Mouse (Mus musculus) stomach, embryonic 14.5 days (tissue): ENCODE measurements at regions not wholly inside any gene's neighbourhood (a gene's known extent, or its start where the extent isn't known, plus 50 kb on each side); places are given as distances from the start of the nearest gene placed in this dataset.

ENCODE experiments used
- ATAC-seq: fragments of 200-750 bp; cut with Nextera tagmentation; 2 replicates; pipeline ENCODE4 v1.8.0; 2017; ENCODE audit warnings: low read depth, moderate TSS enrichment; ENCODE audit not compliant: insufficient number of reproducible peaks, insufficient read depth, low FRiP score
- H3K27ac ChIP-seq: fragments of 300-500 bp; sonication (generic); 2 replicates; pipeline ENCODE4 v1.5.1; 2014; ENCODE audit warnings: mild to moderate bottlenecking, low read length, moderate library complexity, mixed read lengths
- H3K27me3 ChIP-seq: fragments of 300-500 bp; sonication (generic); 2 replicates; pipeline ENCODE4 v1.6.1; 2014; ENCODE audit warnings: low read length, control low read depth, mixed read lengths; ENCODE audit not compliant: control insufficient read depth, insufficient read depth
- H3K36me3 ChIP-seq: fragments of 300-500 bp; sonication (generic); 2 replicates; pipeline ENCODE4 v1.6.1; 2014; ENCODE audit warnings: mild to moderate bottlenecking, control low read depth, low read length, moderate library complexity, mixed read lengths; ENCODE audit not compliant: control insufficient read depth, insufficient read depth
- H3K4me1 ChIP-seq: fragments of 300-500 bp; sonication (generic); 2 replicates; pipeline ENCODE4 v1.6.1; 2014; ENCODE audit warnings: low read length, control low read depth, mixed read lengths; ENCODE audit not compliant: control insufficient read depth, insufficient read depth
- H3K4me2 ChIP-seq: fragments of 300-500 bp; sonication (generic); replicated peaks from 2 replicates; pipeline ENCODE4 v1.6.1; 2014; ENCODE audit warnings: low read depth, low read length, control low read depth
- H3K4me3 ChIP-seq: fragments of 300-500 bp; sonication (generic); 2 replicates; pipeline ENCODE4 v1.5.1; 2014; ENCODE audit warnings: low read depth, low read length, control low read depth
- H3K9ac ChIP-seq: fragments of 300-500 bp; sonication (generic); replicated peaks from 2 replicates; pipeline ENCODE4 v1.6.1; 2014; ENCODE audit warnings: low read depth, mild to moderate bottlenecking, control low read depth, low read length, moderate library complexity, mixed read lengths
- H3K9me3 ChIP-seq: fragments of 300-500 bp; sonication (generic); 2 replicates; pipeline ENCODE4 v1.6.1; 2016; ENCODE audit warnings: low read depth, low read length, control low read depth; ENCODE audit not compliant: control insufficient read depth
- WGBS: fragments of 180-500 bp; shearing (Covaris S2); extraction: QIAGEN DNeasy Blood & Tissue Kit; methylation state at CpG from one replicate; pipeline ENCODE4 v1.1.7; 2014; 5-methylcytosine and 5-hydroxymethylcytosine counted together

- H3K9me3 ChIP-seq, result no peaks in the 10 kb centered on the region
- H3K27me3 ChIP-seq, result no peaks in the 10 kb centered on the region
- ATAC-seq, result no peak
- 0 out of 2 replicates have a peak, but pooled peaks cover 9% of the 10 kb centered on the region for H3K4me1 ChIP-seq
- WGBS, result 15% methylated on average over 1 of the region's 1 CpGs
- no peak overlapping the region for H3K27ac ChIP-seq
- no peak overlapping the region for H3K4me2 ChIP-seq
- H3K36me3 ChIP-seq, result no peaks in the 10 kb centered on the region
- H3K9ac ChIP-seq, result no peak overlapping the region
- H3K4me3 ChIP-seq, result no peak overlapping the region
Measured at GRCm38 (mm10) chr4:55696428-55696827, 164.2 kb upstream of the Klf4 start.

DNA sequence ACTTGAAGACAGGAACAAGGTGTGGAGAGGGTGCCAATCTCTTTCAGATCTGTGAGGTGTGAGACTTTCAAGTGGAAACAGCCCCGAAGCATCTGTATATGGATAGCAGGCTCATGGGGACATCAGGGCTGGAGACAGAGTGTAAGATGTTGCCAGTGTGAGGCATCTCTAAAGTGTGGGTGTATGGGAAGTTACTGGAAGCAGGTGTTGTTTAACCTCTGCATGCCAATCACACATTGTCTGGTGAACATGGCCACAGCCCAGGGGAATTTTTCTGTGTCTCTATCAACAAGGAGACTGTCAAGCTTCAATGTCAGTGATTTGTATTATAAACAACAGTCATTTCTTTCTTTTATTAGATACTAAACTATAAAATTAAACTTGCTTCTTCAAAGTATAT, 163.0 kb upstream of the Klf4 start:
- no peak overlapping the region for H3K27ac ChIP-seq

DNA sequence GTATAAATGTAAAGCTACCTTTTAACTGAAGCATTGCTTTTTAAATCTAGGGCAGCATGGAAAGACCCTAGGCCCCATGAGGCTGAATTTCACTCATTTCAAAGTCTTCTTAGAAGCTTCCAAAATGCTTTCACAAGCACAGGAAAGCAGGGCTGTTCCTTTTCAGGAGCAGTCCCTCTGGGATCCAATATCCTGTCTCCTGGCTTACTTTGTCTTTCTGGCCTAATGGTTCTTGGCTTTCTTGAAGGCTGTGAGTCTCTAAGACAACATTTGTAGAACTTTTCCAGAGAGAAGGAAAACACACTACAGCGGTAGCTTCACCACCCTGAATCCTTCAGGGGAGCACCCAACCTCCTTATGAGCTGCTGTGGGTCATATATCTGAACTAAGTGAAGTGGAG, 157.2 kb upstream of the Klf4 start:
- 86% methylated on average over 1 of the region's 1 CpGs for WGBS
- H3K9ac ChIP-seq, result no peak overlapping the region
- H3K4me3 ChIP-seq, result no peak overlapping the region
- no peak overlapping the region for H3K4me2 ChIP-seq
- H3K27me3 ChIP-seq, result no peaks in the 10 kb centered on the region
- ATAC-seq, result no peak
- no peaks in the 10 kb centered on the region for H3K36me3 ChIP-seq
- no peaks in the 10 kb centered on the region for H3K9me3 ChIP-seq
- no peak overlapping the region for H3K27ac ChIP-seq
- no peaks in the 10 kb centered on the region for H3K4me1 ChIP-seq

More for the DNA sequence above, 163.0 kb upstream of the Klf4 start:
- H3K4me2 ChIP-seq, result no peak overlapping the region
- no peaks in the 10 kb centered on the region for H3K27me3 ChIP-seq
- no peak overlapping the region for H3K9ac ChIP-seq
- H3K36me3 ChIP-seq, result no peaks in the 10 kb centered on the region
- 0 out of 2 replicates have a peak, but pooled peaks cover 9% of the 10 kb centered on the region for H3K4me1 ChIP-seq
- ATAC-seq, result no peak
- no peak overlapping the region for H3K4me3 ChIP-seq
- WGBS, result 95% methylated on average over 1 of the region's 1 CpGs
- no peaks in the 10 kb centered on the region for H3K9me3 ChIP-seq

- Histone ChIP-seq H3K27me3 (no peaks in the 10 kb centered on the region), H3K4me1 (no peaks in the 10 kb centered on the region), H3K4me3 (no peak overlapping the region), H3K36me3 (no peaks in the 10 kb centered on the region), H3K4me2 (no peak overlapping the region), H3K9ac (no peak overlapping the region), H3K9me3 (no peaks in the 10 kb centered on the region), H3K27ac (no peak overlapping the region)
- ATAC-seq, result no peak
- 92% methylated on average over 3 of the region's 3 CpGs for WGBS
Measured at GRCm38 (mm10) chr4:55686771-55687170, 154.5 kb upstream of the Klf4 start.

DNA sequence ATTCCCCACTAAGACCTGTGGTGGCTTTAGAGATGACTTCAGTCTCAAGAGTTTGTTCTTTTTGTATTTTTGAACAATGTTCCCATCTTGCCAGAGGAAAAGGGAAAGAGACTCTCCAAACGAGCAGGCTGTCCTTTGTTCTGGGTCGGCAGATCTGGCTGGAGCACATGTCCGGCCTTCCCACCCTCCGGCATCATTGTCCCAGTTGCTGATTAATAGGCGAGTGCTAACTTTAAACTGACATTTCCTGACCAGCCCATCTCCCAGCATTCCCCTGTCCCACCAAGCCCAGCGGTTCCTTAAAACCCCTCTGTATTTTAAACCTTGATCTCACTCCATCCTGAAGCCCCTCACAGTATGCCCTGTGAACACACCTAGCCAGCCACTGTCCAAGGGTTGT, 140.0 kb upstream of the Klf4 start:
- H3K27ac ChIP-seq, result no peak overlapping the region
- H3K4me3 ChIP-seq, result no peak overlapping the region
- no peaks in the 10 kb centered on the region for H3K27me3 ChIP-seq
- WGBS, result 54% methylated on average over 6 of the region's 6 CpGs
- H3K4me1 ChIP-seq, result no peaks in the 10 kb centered on the region
- no peak overlapping the region for H3K4me2 ChIP-seq
- no peaks in the 10 kb centered on the region for H3K9me3 ChIP-seq
- no peaks in the 10 kb centered on the region for H3K36me3 ChIP-seq
- H3K9ac ChIP-seq, result no peak overlapping the region
- ATAC-seq, result no peak

DNA sequence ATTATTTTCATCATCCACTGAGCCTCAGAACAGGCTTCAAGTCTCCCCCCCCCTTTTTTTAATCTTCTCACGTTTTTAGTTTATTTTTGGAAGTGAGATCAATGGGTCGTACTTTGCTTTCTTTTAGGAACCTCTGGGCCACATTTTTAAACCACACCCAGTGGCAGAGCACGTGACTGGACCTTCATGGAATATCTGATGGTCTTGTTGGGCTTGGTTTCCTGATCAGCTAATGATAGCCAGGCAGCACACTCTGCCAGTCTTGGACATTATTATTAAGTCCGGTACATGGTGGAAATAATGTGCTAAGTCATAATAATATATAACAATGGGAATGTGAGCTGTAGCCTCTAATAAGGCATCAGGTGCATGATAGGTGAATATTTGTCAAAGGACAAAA, 138.0 kb upstream of the Klf4 start:
- 67% methylated on average over 4 of the region's 4 CpGs for WGBS
- Histone ChIP-seq H3K36me3 (no peaks in the 10 kb centered on the region), H3K27me3 (no peaks in the 10 kb centered on the region), H3K4me3 (no peak overlapping the region), H3K27ac (no peak overlapping the region), H3K4me2 (no peak overlapping the region), H3K9ac (no peak overlapping the region), H3K4me1 (no peaks in the 10 kb centered on the region), H3K9me3 (no peaks in the 10 kb centered on the region)
- no peak for ATAC-seq

- H3K4me1 ChIP-seq, result no peaks in the 10 kb centered on the region
- no peak overlapping the region for H3K27ac ChIP-seq
- H3K4me2 ChIP-seq, result no peak overlapping the region
- no peak overlapping the region for H3K9ac ChIP-seq
- H3K27me3 ChIP-seq, result no peaks in the 10 kb centered on the region
- WGBS, result 76% methylated on average over 4 of the region's 4 CpGs
- H3K4me3 ChIP-seq, result no peak overlapping the region
- H3K36me3 ChIP-seq, result no peaks in the 10 kb centered on the region
- no peaks in the 10 kb centered on the region for H3K9me3 ChIP-seq
- ATAC-seq, result no peak
Measured at GRCm38 (mm10) chr4:55664822-55665221, 132.6 kb upstream of the Klf4 start.

DNA sequence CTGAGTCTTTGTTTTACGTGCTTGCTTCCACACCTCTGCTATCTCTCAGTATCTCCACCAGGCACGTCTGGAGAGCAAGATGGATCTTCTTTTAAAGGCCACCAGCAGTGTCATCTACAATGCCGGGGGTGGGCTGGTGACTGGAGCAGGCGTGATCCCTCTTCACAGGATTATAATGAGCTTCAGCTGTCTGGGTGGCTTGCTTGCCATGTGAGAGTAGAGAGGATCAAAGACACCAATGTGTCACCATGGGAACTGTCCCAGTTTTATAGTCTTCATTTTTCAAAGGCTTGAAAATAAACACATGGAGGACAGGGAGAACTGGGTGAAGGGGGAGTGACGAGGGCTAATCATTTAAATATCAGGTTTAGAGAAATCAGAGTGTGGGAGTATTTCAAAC, 131.6 kb upstream of the Klf4 start:
- Histone ChIP-seq H3K9ac (no peak overlapping the region), H3K27me3 (no peaks in the 10 kb centered on the region), H3K4me1 (no peaks in the 10 kb centered on the region), H3K9me3 (no peaks in the 10 kb centered on the region), H3K36me3 (no peaks in the 10 kb centered on the region), H3K27ac (no peak overlapping the region), H3K4me2 (no peak overlapping the region), H3K4me3 (no peak overlapping the region)
- WGBS, result 25% methylated on average over 5 of the region's 5 CpGs
- ATAC-seq, result no peak

DNA sequence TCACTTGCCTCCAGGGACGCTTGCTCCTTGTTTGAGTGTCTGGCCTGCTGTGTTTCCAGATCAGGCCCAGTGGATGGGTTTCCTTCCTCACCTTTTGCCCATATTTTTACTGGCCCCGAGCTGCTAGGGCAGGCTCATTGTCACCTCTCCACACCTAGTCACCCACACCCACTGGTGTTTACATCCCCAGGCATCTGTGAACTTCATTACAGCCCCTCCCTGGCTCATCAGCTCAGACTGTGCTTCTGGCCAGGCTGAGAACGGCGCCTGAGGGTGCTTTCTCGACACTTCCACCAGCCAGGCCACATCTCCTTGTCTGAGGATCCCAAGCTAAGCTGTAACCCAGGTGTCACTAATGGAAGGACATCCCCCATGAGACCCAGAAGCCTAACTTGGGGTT, 129.8 kb upstream of the Klf4 start:
- Histone ChIP-seq H3K27ac (no peak overlapping the region), H3K4me3 (no peak overlapping the region), H3K9me3 (no peaks in the 10 kb centered on the region), H3K4me1 (no peaks in the 10 kb centered on the region), H3K9ac (no peak overlapping the region), H3K36me3 (no peaks in the 10 kb centered on the region), H3K4me2 (no peak overlapping the region), H3K27me3 (no peaks in the 10 kb centered on the region)
- 61% methylated on average over 5 of the region's 5 CpGs for WGBS
- no peak for ATAC-seq
